Mouse (Mus musculus): Measurements from ENCODE around the gene Rpl10-ps3. TPM values are rescaled to one million over a fixed set of nuclear protein-coding genes. Genes with fewer than 3 reads are reported as not detected.

Rpl10-ps3 gene
- polyA plus RNA-seq, 1 experiment from 2014 or later, result 361 TPM

DNA sequence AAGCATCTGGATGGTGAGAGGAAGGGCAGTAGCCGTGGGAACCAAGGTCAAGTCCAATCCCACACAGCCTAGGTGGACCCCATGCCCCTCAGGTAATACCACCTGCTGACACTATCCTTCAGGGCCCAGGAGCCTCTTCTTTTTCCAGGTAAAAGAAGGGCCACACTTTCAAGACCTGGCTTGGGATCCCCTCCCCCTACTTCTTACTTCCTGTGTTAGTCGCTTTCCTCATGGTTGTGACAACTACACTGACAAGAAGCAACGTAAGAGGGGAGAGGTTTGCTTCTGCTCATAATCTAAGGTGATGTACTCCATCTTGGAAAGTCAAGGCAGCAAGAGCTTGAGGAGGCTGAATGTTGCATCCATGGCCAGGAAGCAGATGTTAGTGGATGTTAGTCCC, 15.6 kb upstream of the Rpl10-ps3 start:
- no peak for ATAC-seq (ENCODE audit: insufficient number of reproducible peaks, insufficient read depth, low FRiP score, low read depth)
- Histone ChIP-seq H3K4me3 (ENCODE audit: low read depth, low read length) (no peak overlapping the region), H3K9ac (replicated peaks; ENCODE audit: low read depth, low read length) (no peak overlapping the region), H3K4me2 (replicated peaks; ENCODE audit: low read depth, low read length) (no peak overlapping the region), H3K36me3 (ENCODE audit: control insufficient read depth, insufficient read depth, low read length) (no peaks in the 10 kb centered on the region), H3K9me3 (ENCODE audit: control insufficient read depth, low read depth, low read length) (no peaks in the 10 kb centered on the region), H3K27ac (ENCODE audit: low read length) (no peak overlapping the region), H3K27me3 (ENCODE audit: control insufficient read depth, insufficient read depth, low read length) (no peaks in the 10 kb centered on the region), H3K4me1 (ENCODE audit: control insufficient read depth, insufficient read depth, low read length) (no peaks in the 10 kb centered on the region)
- 65% methylated on average over 3 of the region's 3 CpGs for whole genome bisulfite sequencing

DNA sequence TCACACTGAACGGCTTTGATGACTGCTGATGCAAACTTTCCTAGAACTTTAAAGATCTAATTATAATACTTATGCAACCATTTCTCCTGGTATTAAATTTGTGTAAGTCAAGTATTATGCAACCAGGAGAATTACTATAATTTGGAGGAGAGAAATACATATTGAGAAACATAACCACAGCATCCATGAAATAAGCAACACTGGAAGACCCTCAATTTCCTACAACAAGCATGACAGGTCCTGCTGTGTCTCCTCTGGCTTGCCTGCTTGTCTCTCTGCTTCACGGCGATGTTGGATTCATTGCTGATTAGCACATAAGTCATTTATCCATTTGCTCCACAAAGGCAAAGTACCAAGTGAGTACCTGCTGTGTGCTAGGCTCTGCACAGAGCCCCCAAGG, 12.6 kb upstream of the Rpl10-ps3 start:
- Histone ChIP-seq H3K36me3 (ENCODE audit: control insufficient read depth, insufficient read depth, low read length) (no peaks in the 10 kb centered on the region), H3K27ac (ENCODE audit: low read length) (no peak overlapping the region), H3K9me3 (ENCODE audit: control insufficient read depth, low read depth, low read length) (no peaks in the 10 kb centered on the region), H3K4me2 (replicated peaks; ENCODE audit: low read depth, low read length) (no peak overlapping the region), H3K4me3 (ENCODE audit: low read depth, low read length) (no peak overlapping the region), H3K9ac (replicated peaks; ENCODE audit: low read depth, low read length) (no peak overlapping the region), H3K4me1 (ENCODE audit: control insufficient read depth, insufficient read depth, low read length) (no peaks in the 10 kb centered on the region), H3K27me3 (ENCODE audit: control insufficient read depth, insufficient read depth, low read length) (no peaks in the 10 kb centered on the region)
- WGBS, result 72% methylated on average over 3 of the region's 3 CpGs
- no peak for ATAC-seq (ENCODE audit: insufficient number of reproducible peaks, insufficient read depth, low FRiP score, low read depth)

DNA sequence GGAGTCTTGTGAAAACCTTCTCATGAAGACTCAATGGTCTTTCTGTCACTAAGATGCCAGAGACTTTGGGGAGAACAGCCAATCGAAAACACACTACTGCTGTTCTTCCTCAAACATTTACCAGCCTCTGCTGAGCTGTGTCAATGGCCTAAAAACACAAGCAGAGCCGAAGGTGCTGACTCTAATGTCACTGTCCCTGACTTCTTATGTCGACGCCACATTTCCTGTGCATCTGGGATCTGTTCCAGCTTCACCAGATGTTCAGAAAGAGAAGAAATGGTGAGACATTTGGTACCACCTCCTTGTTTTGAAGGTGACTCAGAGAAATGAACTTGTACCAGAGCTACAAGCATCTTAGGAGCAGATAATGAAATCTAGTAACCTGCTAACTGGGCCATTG, 7.0 kb upstream of the Rpl10-ps3 start:
- no peaks in the 10 kb centered on the region for H3K27me3 ChIP-seq (ENCODE audit: control insufficient read depth, insufficient read depth, low read length)
- H3K27ac ChIP-seq (ENCODE audit: low read length), result no peak overlapping the region
- H3K36me3 ChIP-seq (ENCODE audit: control insufficient read depth, insufficient read depth, low read length), result no peaks in the 10 kb centered on the region
- ATAC-seq (ENCODE audit: insufficient number of reproducible peaks, insufficient read depth, low FRiP score, low read depth), result no peak
- H3K4me2 ChIP-seq (replicated peaks; ENCODE audit: low read depth, low read length), result no peak overlapping the region
- no peak overlapping the region for H3K4me3 ChIP-seq (ENCODE audit: low read depth, low read length)
- H3K9me3 ChIP-seq (ENCODE audit: control insufficient read depth, low read depth, low read length), result no peaks in the 10 kb centered on the region
- no peak overlapping the region for H3K9ac ChIP-seq (replicated peaks; ENCODE audit: low read depth, low read length)
- WGBS, result 58% methylated on average over 4 of the region's 4 CpGs
- H3K4me1 ChIP-seq (ENCODE audit: control insufficient read depth, insufficient read depth, low read length), result no peaks in the 10 kb centered on the region

DNA sequence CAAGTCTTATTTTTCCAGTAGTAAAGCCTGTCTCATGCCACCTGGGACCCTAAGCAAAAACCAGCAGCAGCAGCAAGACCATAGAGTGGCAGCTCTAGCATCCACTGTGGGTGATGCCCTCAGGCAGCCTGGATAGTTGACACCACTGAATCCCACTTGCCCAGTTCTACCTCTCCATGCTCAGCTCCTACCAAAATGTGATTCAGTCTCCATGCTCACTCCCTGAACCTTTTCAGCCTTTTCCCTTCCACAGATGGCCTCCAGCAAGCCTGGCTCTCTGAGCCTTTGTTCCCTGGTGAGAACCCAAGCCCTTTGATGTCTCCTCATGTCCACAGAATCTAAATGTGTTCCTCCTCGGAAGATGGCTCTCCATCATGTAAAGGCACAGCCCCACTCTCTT, 5.8 kb upstream of the Rpl10-ps3 start:
- WGBS, result 48% methylated on average over 1 of the region's 1 CpGs
- Histone ChIP-seq H3K27me3 (ENCODE audit: control insufficient read depth, insufficient read depth, low read length) (no peaks in the 10 kb centered on the region), H3K4me2 (replicated peaks; ENCODE audit: low read depth, low read length) (no peak overlapping the region), H3K36me3 (ENCODE audit: control insufficient read depth, insufficient read depth, low read length) (no peaks in the 10 kb centered on the region), H3K27ac (ENCODE audit: low read length) (no peak overlapping the region), H3K4me1 (ENCODE audit: control insufficient read depth, insufficient read depth, low read length) (no peaks in the 10 kb centered on the region), H3K4me3 (ENCODE audit: low read depth, low read length) (no peak overlapping the region), H3K9me3 (ENCODE audit: control insufficient read depth, low read depth, low read length) (no peaks in the 10 kb centered on the region), H3K9ac (replicated peaks; ENCODE audit: low read depth, low read length) (no peak overlapping the region)
- ATAC-seq (ENCODE audit: insufficient number of reproducible peaks, insufficient read depth, low FRiP score, low read depth), result no peak

DNA sequence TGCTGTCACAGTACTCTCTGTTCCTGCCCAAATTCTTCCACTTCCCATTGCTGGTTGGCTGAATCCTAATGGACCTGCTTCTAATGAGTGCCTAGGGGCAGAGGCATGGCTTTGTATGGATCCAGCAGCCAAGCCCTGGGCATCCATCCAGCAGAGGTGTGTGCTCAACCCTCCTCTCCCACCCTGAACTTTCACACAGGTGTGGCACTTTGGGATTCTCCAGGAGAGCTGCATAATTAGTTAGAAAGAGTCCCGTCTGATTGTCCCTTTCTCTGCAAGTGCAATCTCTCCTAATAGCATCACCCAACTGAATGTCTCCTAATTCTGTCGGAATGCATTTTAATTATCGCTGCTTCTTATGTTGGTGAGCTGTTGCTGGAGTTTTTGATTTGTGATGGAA, 4.4 kb upstream of the Rpl10-ps3 start:
- Histone ChIP-seq H3K4me2 (replicated peaks; ENCODE audit: low read depth, low read length) (no peak overlapping the region), H3K27me3 (ENCODE audit: control insufficient read depth, insufficient read depth, low read length) (no peaks in the 10 kb centered on the region), H3K27ac (ENCODE audit: low read length) (no peak overlapping the region), H3K4me1 (ENCODE audit: control insufficient read depth, insufficient read depth, low read length) (no peaks in the 10 kb centered on the region), H3K9ac (replicated peaks; ENCODE audit: low read depth, low read length) (no peak overlapping the region), H3K36me3 (ENCODE audit: control insufficient read depth, insufficient read depth, low read length) (no peaks in the 10 kb centered on the region), H3K4me3 (ENCODE audit: low read depth, low read length) (no peak overlapping the region), H3K9me3 (ENCODE audit: control insufficient read depth, low read depth, low read length) (no peaks in the 10 kb centered on the region)
- WGBS, result 77% methylated on average over 3 of the region's 3 CpGs
- ATAC-seq (ENCODE audit: insufficient number of reproducible peaks, insufficient read depth, low FRiP score, low read depth), result no peak

DNA sequence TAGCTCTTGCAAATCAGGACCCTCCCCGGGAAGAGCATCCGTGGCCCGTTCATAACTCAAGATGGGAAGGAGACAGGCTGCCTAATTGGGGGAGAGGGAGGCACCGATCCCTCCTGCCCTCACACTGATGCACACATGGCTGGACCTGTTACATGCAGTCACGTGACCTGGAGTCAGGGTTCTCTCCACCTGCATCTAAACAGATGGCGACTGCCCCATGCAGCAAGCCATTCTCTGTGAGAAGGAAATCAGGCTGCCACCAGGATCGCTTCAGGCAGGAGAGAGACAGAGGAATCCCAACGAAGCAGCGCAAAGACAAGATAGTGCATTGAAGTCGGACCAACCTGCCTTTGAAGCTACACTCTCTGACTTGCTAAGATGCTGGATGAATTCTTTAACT, 3.5 kb upstream of the Rpl10-ps3 start:
- Histone ChIP-seq H3K4me3 (ENCODE audit: low read depth, low read length) (no peak overlapping the region), H3K9me3 (ENCODE audit: control insufficient read depth, low read depth, low read length) (no peaks in the 10 kb centered on the region), H3K4me2 (replicated peaks; ENCODE audit: low read depth, low read length) (no peak overlapping the region), H3K36me3 (ENCODE audit: control insufficient read depth, insufficient read depth, low read length) (no peaks in the 10 kb centered on the region), H3K4me1 (ENCODE audit: control insufficient read depth, insufficient read depth, low read length) (no peaks in the 10 kb centered on the region), H3K27ac (ENCODE audit: low read length) (no peak overlapping the region), H3K9ac (replicated peaks; ENCODE audit: low read depth, low read length) (no peak overlapping the region), H3K27me3 (ENCODE audit: control insufficient read depth, insufficient read depth, low read length) (no peaks in the 10 kb centered on the region)
- WGBS, result 77% methylated on average over 10 of the region's 10 CpGs
- ATAC-seq (ENCODE audit: insufficient number of reproducible peaks, insufficient read depth, low FRiP score, low read depth), result no peak

DNA sequence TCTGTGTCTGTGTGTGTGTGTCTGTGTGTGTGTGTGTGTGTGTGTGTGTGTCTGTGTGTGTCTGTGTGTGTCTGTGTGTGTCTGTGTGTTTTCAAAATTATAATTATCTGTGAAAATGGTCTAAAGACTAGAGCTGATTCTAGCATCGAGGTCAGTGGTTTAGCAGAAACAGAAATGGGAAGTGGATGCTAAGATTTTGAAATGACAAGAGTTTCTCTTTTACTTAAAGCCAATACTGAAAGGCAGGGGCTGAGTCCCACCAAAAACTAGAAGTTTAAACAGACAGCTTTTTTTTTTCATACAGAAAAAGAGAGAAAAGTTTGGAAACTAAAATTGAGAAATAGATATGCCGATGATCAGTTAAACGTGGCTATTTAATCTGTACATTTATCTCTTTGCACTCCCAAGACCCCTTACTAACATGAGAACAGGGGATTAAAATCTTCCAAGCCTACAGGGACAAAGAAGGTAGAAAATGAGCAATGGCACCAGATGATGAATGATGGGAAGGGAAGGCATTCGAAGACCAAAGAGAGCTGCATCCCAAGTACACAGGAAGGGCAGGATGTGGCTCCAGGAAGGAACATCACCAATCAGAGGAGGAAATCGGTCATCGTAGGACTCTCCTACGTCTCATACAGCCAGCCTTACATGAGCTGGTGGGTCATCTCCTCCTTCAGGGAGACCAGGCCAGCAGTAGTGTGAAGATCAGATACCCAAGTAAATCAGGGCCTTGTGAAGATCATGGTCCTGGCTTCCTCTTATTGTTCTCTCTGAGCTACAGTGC, 9.0 kb downstream of the Rpl10-ps3 start:
- ATAC-seq (ENCODE audit: insufficient number of reproducible peaks, insufficient read depth, low FRiP score, low read depth), result no peak
- no peaks in the 10 kb centered on the region for H3K27me3 ChIP-seq (ENCODE audit: control insufficient read depth, insufficient read depth, low read length)
- 73% methylated on average over 7 of the region's 7 CpGs for WGBS
- H3K27ac ChIP-seq (ENCODE audit: low read length), result no peak overlapping the region
- H3K4me2 ChIP-seq (replicated peaks; ENCODE audit: low read depth, low read length), result no peak overlapping the region
- no peak overlapping the region for H3K4me3 ChIP-seq (ENCODE audit: low read depth, low read length)
- H3K36me3 ChIP-seq (ENCODE audit: control insufficient read depth, insufficient read depth, low read length), result no peaks in the 10 kb centered on the region
- H3K9me3 ChIP-seq (ENCODE audit: control insufficient read depth, low read depth, low read length), result no peaks in the 10 kb centered on the region
- no peaks in the 10 kb centered on the region for H3K4me1 ChIP-seq (ENCODE audit: control insufficient read depth, insufficient read depth, low read length)
- H3K9ac ChIP-seq (replicated peaks; ENCODE audit: low read depth, low read length), result no peak overlapping the region

DNA sequence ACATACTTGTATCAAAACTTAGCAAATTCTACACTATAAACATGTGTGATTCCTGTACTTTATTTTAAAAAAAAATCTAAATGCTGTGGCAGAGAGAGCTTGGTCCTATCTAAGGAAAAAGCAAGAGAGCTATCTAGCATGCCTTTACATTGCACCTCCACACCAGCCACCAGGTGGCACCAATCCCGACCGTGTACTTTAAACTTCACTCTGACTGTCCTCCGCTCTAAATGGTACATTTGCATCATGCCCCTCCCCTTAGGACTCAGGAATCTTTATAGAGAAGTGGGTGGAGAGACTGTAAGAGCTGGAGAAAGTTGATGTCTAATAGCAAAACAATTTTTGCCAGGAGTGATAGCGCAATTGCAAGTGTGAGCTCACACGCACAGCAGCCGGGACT, 11.4 kb downstream of the Rpl10-ps3 start:
- Histone ChIP-seq H3K4me2 (replicated peaks; ENCODE audit: low read depth, low read length) (no peak overlapping the region), H3K9ac (replicated peaks; ENCODE audit: low read depth, low read length) (no peak overlapping the region), H3K9me3 (ENCODE audit: control insufficient read depth, low read depth, low read length) (no peaks in the 10 kb centered on the region), H3K36me3 (ENCODE audit: control insufficient read depth, insufficient read depth, low read length) (no peaks in the 10 kb centered on the region), H3K27me3 (ENCODE audit: control insufficient read depth, insufficient read depth, low read length) (no peaks in the 10 kb centered on the region), H3K4me3 (ENCODE audit: low read depth, low read length) (no peak overlapping the region), H3K27ac (ENCODE audit: low read length) (no peak overlapping the region), H3K4me1 (ENCODE audit: control insufficient read depth, insufficient read depth, low read length) (no peaks in the 10 kb centered on the region)
- ATAC-seq (ENCODE audit: insufficient number of reproducible peaks, insufficient read depth, low FRiP score, low read depth), result no peak
- 29% methylated on average over 6 of the region's 6 CpGs for WGBS

All from stomach, embryonic 14.5 days (tissue).